ENCODE assay signal across 20 mouse cellular contexts in the genomic region with DNA sequence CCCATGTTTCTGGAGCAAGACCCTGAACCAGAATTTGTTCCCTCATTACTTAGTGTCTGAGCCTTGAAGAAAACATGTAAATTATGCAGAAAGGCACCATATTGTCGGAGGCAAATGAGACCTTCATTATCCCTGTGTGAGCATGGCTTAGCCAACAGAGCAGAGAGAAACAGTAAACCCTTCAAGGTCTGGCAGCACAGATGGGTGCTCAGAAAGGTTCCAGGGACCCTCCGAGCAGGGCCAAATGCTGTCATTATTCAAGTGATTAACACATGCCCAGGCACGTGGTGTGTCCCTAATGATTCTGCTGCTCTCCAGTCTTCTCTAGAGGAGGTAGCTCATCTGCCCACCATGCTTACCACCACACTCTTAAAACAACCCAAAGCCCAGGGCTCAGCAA.
"Had no signal": no experiment of that assay in that cellular context is flagged by ENCODE, and none has a peak within 500 bp of the region (broad histone marks: within the 10 kb centered on the region; RNA-seq: fewer than 3 reads in every experiment).

No protein-coding gene starts in this region.

- H3K4me3 ChIP-seq: limb, embryonic 12.5 days; limb, embryonic 15.5 days; megakaryocyte, embryonic 14.5 days; midbrain, embryonic 10.5 days; midbrain, embryonic 15.5 days; neural tube, embryonic 13.5 days; stomach, embryonic 15.5 days had no signal

- H3K27ac ChIP-seq: limb, embryonic 12.5 days; limb, embryonic 15.5 days; liver, embryonic 14.5 days; midbrain, embryonic 10.5 days; midbrain, embryonic 15.5 days; neural tube, embryonic 13.5 days; stomach, embryonic 15.5 days had no signal

- H3K36me3 ChIP-seq: limb, embryonic 12.5 days; limb, embryonic 15.5 days; midbrain, embryonic 10.5 days; midbrain, embryonic 15.5 days; neural tube, embryonic 13.5 days; stomach, embryonic 15.5 days had no signal

- ATAC-seq: liver, postnatal 0 days; lung, postnatal 0 days; midbrain, embryonic 15.5 days had no signal

- DNase-seq: kidney, postnatal 14 days; kidney, postnatal 4 days; left cerebral cortex, postnatal 4 days; liver, postnatal 0 days; lung, embryonic 14.5 days; lung, postnatal 36 days; retina, postnatal 1 day; right cerebral cortex, postnatal 25 days; spleen, adult 18-20 months; thymus, postnatal 25 days had no signal

- H3K9ac ChIP-seq: limb, embryonic 12.5 days; limb, embryonic 15.5 days; liver, embryonic 14.5 days; liver, postnatal 0 days; lung, embryonic 14.5 days; midbrain, embryonic 15.5 days; neural tube, embryonic 13.5 days; stomach, embryonic 15.5 days had no signal

- H3K9me3 ChIP-seq: limb, embryonic 12.5 days; limb, embryonic 15.5 days; megakaryocyte, embryonic 14.5 days; midbrain, embryonic 10.5 days; midbrain, embryonic 15.5 days; neural tube, embryonic 13.5 days; stomach, embryonic 15.5 days had no signal

- H3K4me2 ChIP-seq: limb, embryonic 12.5 days; limb, embryonic 15.5 days; liver, embryonic 11.5 days; lung, embryonic 14.5 days; midbrain, embryonic 15.5 days; neural tube, embryonic 13.5 days; stomach, embryonic 15.5 days had no signal

- H3K4me1 ChIP-seq: limb, embryonic 12.5 days; limb, embryonic 15.5 days; megakaryocyte, embryonic 14.5 days; midbrain, embryonic 15.5 days; stomach, embryonic 15.5 days had no signal

- H3K27me3 ChIP-seq: limb, embryonic 12.5 days; limb, embryonic 15.5 days; megakaryocyte, embryonic 14.5 days; midbrain, embryonic 15.5 days; neural tube, embryonic 13.5 days; stomach, embryonic 15.5 days had no signal
